Comparison of ENCODE assay signal across 8 mouse cellular contexts in the genomic region with DNA sequence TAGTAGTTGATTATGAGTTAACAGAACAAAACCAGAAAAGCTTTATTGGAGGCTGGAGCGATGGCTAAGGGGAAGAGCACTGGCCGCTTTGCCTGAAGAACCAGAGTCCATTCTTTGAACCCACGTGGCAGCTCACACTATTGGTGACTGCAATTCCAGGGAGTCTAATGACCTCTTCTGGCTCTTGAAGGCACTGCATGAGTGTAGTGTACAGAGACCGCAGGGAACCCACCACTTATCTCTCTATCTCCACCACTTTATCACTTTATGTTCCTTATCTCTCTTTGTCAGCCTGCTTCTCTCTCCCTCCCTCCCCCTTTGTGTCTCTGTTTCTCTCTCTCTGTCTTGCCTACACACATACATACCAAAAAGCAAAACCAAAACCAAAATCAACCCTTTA.
DNase-seq lines count a peak whose midpoint lies in the region; ATAC-seq and TF ChIP-seq lines count a peak whose summit lies in the region.

No protein-coding gene starts in this region.

- H3K9me3 ChIP-seq in forebrain, postnatal 0 days (ENCODE audit: low read length) = no peaks in the 10 kb centered on the region

- no peak for DNase-seq in frontal cortex, postnatal 14 days (ENCODE audit: low spot score in 2 of 2)
- DNase-seq in urinary bladder, postnatal 14 days (ENCODE audit: low spot score) = peak; percentile 18
- no peak for DNase-seq in urinary bladder, adult 18-20 months (ENCODE audit: low spot score in 2 of 2)
- DNase-seq in forebrain, postnatal 0 days = peak; percentile 64
- peak; percentile 70 for DNase-seq in kidney, postnatal 14 days
- DNase-seq in urinary bladder, postnatal 4 days (ENCODE audit: low spot score in 2 of 2) = no peak

- 0 out of 2 replicates have a peak, but pooled peaks have one; percentile 41 for ATAC-seq in frontal cortex, adult (ENCODE audit: low TSS enrichment)
- peak; percentile 83 for ATAC-seq in forebrain, postnatal 0 days
- ATAC-seq in megakaryocyte-erythroid progenitor cell, adult 5-6 weeks (replicated peaks; ENCODE audit: low FRiP score, low TSS enrichment, poor library complexity, severe bottlenecking) = peak; percentile 73

- 40% methylated on average over 4 of the region's 4 CpGs for WGBS in forebrain, postnatal 0 days

- H3K27me3 ChIP-seq in forebrain, postnatal 0 days (ENCODE audit: insufficient read depth, low read length) = no peaks in the 10 kb centered on the region

- H3K4me1 ChIP-seq in forebrain, postnatal 0 days (ENCODE audit: insufficient read depth) = no peaks in the 10 kb centered on the region

- no peak overlapping the region for H3K9ac ChIP-seq in forebrain, postnatal 0 days

- H3K4me2 ChIP-seq in forebrain, postnatal 0 days (ENCODE audit: low read depth) = no peak overlapping the region

- TF ChIP-seq CTCF in forebrain, postnatal 0 days (IDR thresholded peaks at IDR 0.05; ENCODE audit: low read depth) = peak; percentile 75

- H3K4me3 ChIP-seq in forebrain, postnatal 0 days (ENCODE audit: low read depth, low read length) = no peak overlapping the region

- peaks cover 14% of the 10 kb centered on the region for H3K36me3 ChIP-seq in forebrain, postnatal 0 days (ENCODE audit: insufficient read depth)

- no peak overlapping the region for H3K27ac ChIP-seq in forebrain, postnatal 0 days (ENCODE audit: low read depth, low read length)

Comparison
In these comparisons a context has a peak if more than half of its experiments do, and no peak if none do; other contexts are left out.
1. DNase-seq: peak in urinary bladder, postnatal 14 days (single experiment), forebrain, postnatal 0 days (single experiment) and kidney, postnatal 14 days (single experiment); none in frontal cortex, postnatal 14 days (0 of 2), urinary bladder, adult 18-20 months (0 of 2) and urinary bladder, postnatal 4 days (0 of 2).
2. Peak in every context shown above with its lines, with median percentiles within 50 percentile points of each other: ATAC-seq.